Mouse (Mus musculus) spleen, embryonic (tissue): ENCODE results near the gene Gm21969.

Experiments
- CTCF ChIA-PET: fragments of 350-600 bp; sonication (Branson Sonifier 250); formaldehyde crosslinking; loops from one replicate; lab custom pipeline; 2022; lab: Charles Lee

Gene Gm21969

GRCm38 (mm10) chr4:139602357-139603244 is at the start of gene Gm21969:
Gm21969 (plus strand) TSS chr4:139603186.
- CTCF ChIA-PET, result interaction anchor here (0.7 to 2.5 kb wide), 6 partner anchors 9 to 37 kb away, joined by 3 to 14 read pairs (median 4); no protein-coding TSS in a partner anchor

GRCm38 (mm10) chr4:139555235-139555634 is 47.8 kb upstream of the Gm21969 start:
- CTCF ChIA-PET, result no interaction called here

- CTCF ChIA-PET, result no interaction called here
Observed at GRCm38 (mm10) chr4:139555951-139556350, 47.0 kb upstream of the Gm21969 start.

- CTCF ChIA-PET, result no interaction called here
Observed at GRCm38 (mm10) chr4:139568361-139568760, 34.6 kb upstream of the Gm21969 start.

GRCm38 (mm10) chr4:139570756-139571155 is 32.2 kb upstream of the Gm21969 start:
- CTCF ChIA-PET, result interaction anchor here (0.6 kb wide), 1 partner anchor 44 kb away, joined by 4 read pairs; no protein-coding TSS in a partner anchor

- CTCF ChIA-PET, result interaction anchor here (0.7 to 1.0 kb wide), 2 partner anchors 11 to 662 kb away, joined by 3 to 6 read pairs; no protein-coding TSS in a partner anchor
Observed at GRCm38 (mm10) chr4:139572928-139573512, 30.0 kb upstream of the Gm21969 start.

GRCm38 (mm10) chr4:139574156-139574798 is 28.7 kb upstream of the Gm21969 start:
- CTCF ChIA-PET, result interaction anchor here (1.1 to 1.2 kb wide), 2 partner anchors 37 to 47 kb away, joined by 3 to 4 read pairs; no protein-coding TSS in a partner anchor

- CTCF ChIA-PET, result interaction anchor here (1.1 to 1.9 kb wide), 3 partner anchors 36 to 46 kb away, joined by 3 to 11 read pairs (median 4); no protein-coding TSS in a partner anchor
Observed at GRCm38 (mm10) chr4:139574799-139575672, 27.9 kb upstream of the Gm21969 start.

GRCm38 (mm10) chr4:139575673-139576003 is 27.3 kb upstream of the Gm21969 start:
- CTCF ChIA-PET, result interaction anchor here (0.7 to 1.9 kb wide), 3 partner anchors 36 to 149 kb away, joined by 3 to 11 read pairs (median 5); no protein-coding TSS in a partner anchor

GRCm38 (mm10) chr4:139576251-139576880 is 26.6 kb upstream of the Gm21969 start:
- CTCF ChIA-PET, result interaction anchor here (0.7 to 1.9 kb wide), 2 partner anchors 36 to 150 kb away, joined by 5 to 11 read pairs; no protein-coding TSS in a partner anchor

- CTCF ChIA-PET, result interaction anchor here (1.9 kb wide), 1 partner anchor 35 kb away, joined by 11 read pairs; no protein-coding TSS in a partner anchor
Observed at GRCm38 (mm10) chr4:139577006-139577405, 26.0 kb upstream of the Gm21969 start.

- CTCF ChIA-PET, result no interaction called here
Observed at GRCm38 (mm10) chr4:139578389-139578788, 24.6 kb upstream of the Gm21969 start.

GRCm38 (mm10) chr4:139579003-139579402 is 24.0 kb upstream of the Gm21969 start:
- CTCF ChIA-PET, result no interaction called here

GRCm38 (mm10) chr4:139579466-139579865 is 23.5 kb upstream of the Gm21969 start:
- CTCF ChIA-PET, result no interaction called here

- CTCF ChIA-PET, result no interaction called here
Observed at GRCm38 (mm10) chr4:139580663-139581336, 22.2 kb upstream of the Gm21969 start.

- CTCF ChIA-PET, result no interaction called here
Observed at GRCm38 (mm10) chr4:139581427-139582051, 21.4 kb upstream of the Gm21969 start.

- CTCF ChIA-PET, result interaction anchor here (0.9 kb wide), 1 partner anchor 20 kb away, joined by 3 read pairs; the partner anchor contains the start of gene Gm21969
Observed at GRCm38 (mm10) chr4:139582346-139582745, 20.6 kb upstream of the Gm21969 start.

- CTCF ChIA-PET, result interaction anchor here (0.9 kb wide), 1 partner anchor 20 kb away, joined by 3 read pairs; the partner anchor contains the start of gene Gm21969
Observed at GRCm38 (mm10) chr4:139582903-139583302, 20.1 kb upstream of the Gm21969 start.
